Mouse (Mus musculus) thymus, postnatal 36 days (tissue): Measurements from ENCODE around the gene Slc29a2.
"Not testable (repeated sequence)": the region's sequence is repeated elsewhere in the genome, so short reads cannot be mapped to it uniquely, and the experiment has no call there.

Experiments used
- DNase-seq, 2 experiments: peaks; one replicate each; pipeline ENCODE4 v3.0.0; 2022; ENCODE audit warnings: mixed read lengths in 2 of 2

Gene Slc29a2

DNA sequence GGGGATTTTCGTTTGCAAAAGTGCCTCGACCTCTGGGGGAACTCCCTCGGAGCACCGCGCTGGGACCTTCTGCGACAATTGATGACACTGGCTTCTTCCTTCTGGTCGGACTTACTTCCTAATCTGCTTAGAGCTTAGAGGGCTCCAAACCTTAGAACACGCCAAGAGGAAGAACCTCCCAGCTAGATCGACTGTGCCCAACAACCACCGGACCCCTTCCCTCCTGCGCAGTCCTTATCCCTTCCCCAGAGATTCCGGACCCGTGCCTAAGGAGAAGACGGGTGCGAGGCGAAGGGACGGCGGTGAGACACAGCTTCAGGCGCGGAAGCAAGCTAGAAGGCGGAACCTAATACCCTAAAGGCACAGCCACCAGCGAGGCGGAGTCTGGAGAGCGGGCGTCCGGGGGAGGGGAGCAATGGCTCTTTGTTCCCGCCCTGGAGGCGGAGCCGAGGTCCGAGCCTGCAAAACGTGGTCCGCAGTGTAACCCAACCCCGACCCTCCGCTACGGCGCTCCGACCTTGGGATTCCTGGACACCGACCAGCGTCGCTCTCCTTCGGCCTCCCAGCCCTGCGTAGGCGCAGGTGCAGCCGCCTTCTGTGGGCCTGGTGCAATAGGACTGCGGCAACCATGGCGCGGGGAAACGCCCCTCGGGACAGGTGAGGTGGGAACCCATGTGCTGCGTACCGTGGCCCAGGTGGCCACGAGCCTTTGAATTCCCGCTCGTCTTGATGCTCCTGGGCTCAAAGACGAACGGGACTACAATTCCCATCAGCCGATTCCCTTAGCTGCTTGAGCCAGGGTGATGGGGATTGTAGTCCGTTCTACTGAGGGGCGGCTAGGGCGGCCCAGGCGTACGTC is at the start of gene Slc29a2:
Gene Slc29a2 (plus strand): TSS at position 240 of the 859 bp plus-strand sequence.
- peak; percentile 85 to 89 for DNase-seq

DNA sequence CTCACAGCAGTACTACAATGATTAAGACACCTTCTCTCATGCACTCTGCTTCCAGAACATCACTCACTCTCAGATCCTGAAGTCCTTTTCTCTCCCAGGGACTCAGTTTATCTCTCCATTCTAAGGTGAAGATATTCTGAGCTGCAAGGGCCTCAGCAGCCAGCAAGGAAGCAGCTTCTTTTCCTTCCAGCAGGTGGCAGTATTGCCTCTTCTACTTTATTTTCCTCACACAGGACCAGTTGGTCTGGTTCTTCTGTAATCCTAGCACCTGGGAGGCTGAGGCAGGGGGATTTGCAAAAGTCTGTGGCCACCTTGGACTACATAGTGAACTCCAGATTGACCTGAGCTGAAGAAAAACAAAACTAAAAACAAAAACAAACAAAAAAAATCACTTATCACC is 41.9 kb upstream of the Slc29a2 start:
- no peak for DNase-seq

- peak; percentile 84 to 89 for DNase-seq
Measured at GRCm38 (mm10) chr19:4989013-4989412, 34.6 kb upstream of the Slc29a2 start.

DNA sequence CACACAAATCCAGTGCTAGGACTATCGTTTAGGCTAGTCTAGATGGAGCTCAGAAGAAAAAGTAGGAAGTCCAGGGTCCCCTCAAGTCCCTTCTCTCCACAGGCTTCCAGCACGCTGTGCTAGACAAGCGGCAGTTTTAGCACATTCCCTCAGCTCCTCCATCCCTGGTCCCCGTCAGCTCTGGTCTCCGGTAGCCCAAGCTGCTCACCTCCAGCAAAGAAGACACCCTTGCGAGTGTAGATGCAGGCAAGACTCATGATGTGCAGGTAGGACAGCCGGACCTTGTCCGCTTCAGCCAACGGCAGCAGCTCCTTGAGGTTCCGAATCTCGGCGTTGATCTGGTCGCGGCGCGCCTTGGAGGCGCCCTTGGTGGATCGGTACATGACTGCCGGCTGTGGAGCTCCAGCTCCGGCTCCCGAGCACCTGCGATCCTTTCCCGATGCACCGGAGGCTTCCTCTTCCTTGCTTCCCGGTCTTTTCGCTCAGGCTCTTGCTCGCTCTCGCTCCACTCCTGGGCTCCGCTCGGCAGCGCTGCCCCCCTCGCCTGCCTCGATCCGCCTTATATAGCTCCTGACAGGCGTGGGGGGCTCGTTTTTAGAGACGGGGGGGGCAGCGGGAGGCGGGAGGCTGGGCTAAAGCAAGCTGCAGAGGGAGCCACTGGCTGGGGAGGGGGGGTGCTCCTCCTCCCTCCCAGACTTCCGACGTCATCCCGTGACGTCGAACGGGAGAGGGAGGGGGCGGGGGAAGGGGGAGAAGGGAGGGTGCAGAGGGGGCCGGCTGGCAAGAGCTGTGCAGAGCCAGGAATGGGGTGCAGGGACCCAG is 34.0 kb upstream of the Slc29a2 start:
- DNase-seq: no peak

DNA sequence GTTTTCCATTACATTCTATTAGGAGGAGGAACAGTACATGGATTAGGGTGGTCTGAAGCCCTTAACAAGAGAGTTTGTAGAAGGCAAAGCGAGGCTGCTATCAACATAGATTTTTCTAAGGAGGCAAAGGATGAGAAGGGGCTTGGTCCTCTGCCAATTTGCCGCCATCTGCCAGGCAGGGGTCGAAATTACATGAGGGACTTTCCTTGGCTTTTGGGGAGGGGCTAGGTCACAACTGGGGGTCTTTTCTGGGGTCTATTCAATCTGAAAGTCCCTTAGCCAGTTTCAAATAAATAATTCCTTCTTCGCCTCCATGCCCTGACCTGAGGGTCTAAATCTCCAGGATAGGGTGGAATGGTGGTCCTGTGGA is 33.4 kb upstream of the Slc29a2 start, which contains the start of gene Npas4:
Gene Npas4 (minus strand): TSS at position 61 of the 370 bp plus-strand sequence.
- no peak for DNase-seq

- DNase-seq: no peak
Measured at GRCm38 (mm10) chr19:4990716-4991115, 32.9 kb upstream of the Slc29a2 start.

DNA sequence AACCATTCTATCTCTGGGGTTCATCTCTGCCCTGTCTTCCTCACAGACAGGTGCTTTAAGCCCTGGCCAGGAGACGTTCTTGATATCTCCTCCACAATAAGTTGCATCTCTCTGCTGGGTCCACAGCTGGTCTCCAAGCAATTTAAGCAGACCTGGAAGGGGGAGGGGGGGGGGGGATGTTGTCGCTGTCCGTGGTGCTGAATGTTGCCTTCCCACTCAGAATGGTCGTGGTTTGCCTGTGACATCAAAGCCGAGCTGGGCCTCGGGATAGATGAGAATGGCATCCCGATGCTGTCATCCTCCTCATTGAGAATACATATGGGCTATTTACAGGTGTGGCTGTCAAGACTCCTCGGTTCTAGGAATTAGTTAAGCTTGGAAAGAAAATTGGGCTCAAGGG is 31.3 kb upstream of the Slc29a2 start:
- no peak for DNase-seq

- DNase-seq: no peak
Measured at GRCm38 (mm10) chr19:4992904-4993303, 30.8 kb upstream of the Slc29a2 start.

GRCm38 (mm10) chr19:4994043-4994442 is 29.6 kb upstream of the Slc29a2 start:
- DNase-seq: no peak

GRCm38 (mm10) chr19:4999445-5000140 is 24.1 kb upstream of the Slc29a2 start:
- DNase-seq: no peak

DNA sequence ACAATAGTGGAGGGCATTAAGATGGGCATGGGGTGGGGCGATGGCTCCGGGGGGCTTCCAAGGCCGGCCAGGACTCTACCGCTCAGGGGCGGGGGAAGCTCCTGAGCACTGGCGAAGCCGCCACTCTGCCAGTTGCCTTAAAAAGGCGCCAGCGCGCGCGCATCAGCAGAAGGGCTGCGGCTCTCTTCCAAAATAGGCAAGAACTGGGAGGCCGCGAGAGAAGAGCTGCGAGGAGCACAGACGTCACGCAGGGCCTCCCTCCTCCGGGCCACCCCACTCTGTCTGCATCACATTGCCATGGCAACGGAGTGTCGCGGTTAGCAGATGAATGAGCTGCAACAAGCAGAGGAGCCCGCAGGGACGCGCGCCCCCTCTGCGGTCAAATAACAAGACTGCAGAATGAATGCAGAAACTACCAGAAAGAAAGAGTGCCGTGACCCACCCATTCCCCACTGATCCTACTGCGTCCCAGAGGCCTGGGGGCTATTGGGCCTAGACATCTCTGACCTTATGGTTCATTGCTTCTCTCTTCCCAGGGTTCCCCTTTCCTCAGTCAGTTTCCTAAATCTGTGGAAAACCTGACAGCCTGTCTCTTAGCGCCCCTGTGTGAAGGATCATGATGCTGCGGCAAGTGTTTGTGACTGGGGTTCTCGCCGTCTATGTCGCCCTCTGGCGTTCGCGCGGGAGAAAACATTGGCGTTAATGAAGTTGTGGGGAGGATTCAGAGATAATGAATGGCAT is 21.8 kb upstream of the Slc29a2 start:
- DNase-seq: peak; percentile 72 to 86

GRCm38 (mm10) chr19:5003644-5004043 is 20.0 kb upstream of the Slc29a2 start:
- DNase-seq: not testable (repeated sequence)

DNA sequence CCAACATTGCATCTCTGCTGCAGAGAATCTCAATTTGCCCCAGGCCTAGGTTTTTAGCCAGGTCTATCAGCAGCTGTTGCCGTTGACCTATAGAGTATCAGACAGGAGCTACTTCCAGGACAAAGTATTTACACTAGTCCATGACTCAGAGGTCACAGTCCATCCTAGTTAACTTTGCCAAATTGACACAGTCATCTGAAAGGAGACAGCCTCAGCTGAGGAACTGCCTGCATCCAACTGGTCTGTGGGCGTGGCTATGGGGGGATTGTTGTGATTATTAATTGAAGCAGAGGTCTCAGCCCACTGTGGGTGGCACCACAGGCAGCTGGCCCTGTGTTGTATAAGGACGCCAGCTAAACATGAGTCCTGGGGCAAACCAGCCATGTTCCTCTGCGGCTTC is 18.7 kb upstream of the Slc29a2 start:
- DNase-seq: no peak

DNA sequence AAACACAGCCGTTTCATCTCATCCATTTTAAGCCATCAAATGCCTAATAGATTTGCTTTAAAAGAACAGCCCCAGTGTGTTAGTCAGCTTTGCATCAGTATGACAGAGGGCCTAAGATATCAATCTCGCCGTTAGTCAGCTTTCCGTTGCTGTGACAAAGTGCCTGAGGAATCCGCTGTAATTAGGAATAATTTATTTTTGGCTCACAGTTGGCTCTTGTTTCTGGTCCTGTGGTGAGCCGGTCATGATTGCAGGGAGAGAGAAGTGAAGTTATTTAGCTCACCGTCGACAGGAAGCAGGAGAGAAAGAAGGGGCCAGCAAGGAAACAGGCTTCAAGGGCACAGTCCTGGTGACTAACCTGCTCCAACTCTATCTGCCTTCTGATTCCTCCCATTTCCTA is 10.5 kb upstream of the Slc29a2 start:
- DNase-seq: no peak

DNA sequence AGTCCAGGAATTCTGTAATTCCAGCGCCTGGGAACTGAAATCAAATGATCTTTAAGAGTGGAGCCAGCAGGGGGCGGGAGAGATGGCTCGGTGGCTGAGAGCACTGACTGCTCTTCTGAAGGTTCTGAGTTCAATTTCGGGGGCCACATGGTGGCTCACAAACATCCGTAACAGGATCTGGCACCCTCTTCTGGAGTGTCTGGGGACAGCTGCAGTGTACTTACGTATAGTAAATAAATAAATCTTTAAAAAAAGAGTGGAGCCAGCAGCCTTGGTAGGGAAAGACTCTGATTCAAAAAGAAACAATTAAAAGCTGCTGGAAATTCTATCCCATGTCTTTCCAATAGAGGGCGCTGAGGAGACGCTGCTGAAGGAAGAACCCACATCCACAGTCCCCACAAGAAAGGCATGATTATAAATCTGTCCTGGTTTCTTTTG is 8.7 kb upstream of the Slc29a2 start:
- no peak for DNase-seq

GRCm38 (mm10) chr19:5016221-5016742 is 7.4 kb upstream of the Slc29a2 start:
- no peak for DNase-seq

DNA sequence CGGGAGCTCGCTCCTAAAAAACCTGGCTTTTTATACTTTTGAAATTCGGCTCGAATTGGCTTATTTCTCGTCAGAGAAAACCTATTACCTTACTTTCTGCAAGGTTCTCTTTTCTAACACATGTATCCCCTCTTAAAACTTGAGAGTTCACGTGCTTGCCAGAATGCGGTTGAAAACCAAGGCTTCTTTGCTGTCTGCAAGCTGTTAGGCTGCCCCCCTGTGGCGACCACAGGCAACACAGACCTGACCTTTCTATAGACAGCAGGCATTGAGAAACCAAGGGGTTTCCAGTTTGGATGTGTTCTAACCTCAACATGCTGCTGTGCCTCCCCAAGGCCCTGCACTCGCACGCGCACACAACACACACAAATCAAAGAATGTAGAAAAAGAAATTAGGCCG is 6.9 kb upstream of the Slc29a2 start:
- peak; percentile 69 to 74 for DNase-seq

DNA sequence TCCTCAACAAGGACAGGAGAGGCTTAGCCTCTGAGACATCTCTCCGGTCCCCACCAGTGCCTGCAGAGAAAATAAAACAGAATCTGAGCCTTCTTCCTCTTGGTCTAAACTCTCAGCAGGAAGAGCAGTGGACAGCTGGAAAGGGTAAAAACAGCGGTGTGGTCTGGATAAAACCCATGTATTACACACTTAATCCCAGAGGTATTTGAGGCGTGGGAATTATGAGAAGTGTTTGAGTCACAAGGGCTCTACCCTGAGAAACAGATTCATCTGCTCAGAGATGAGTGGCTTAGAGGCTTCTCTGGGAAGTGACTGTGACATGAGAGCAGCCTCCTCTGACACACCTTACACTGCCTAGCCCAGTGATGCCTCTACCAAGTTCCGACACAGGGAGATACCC is 6.0 kb upstream of the Slc29a2 start:
- DNase-seq: no peak

- DNase-seq: no peak
Measured at GRCm38 (mm10) chr19:5018191-5018590, 5.5 kb upstream of the Slc29a2 start.

DNA sequence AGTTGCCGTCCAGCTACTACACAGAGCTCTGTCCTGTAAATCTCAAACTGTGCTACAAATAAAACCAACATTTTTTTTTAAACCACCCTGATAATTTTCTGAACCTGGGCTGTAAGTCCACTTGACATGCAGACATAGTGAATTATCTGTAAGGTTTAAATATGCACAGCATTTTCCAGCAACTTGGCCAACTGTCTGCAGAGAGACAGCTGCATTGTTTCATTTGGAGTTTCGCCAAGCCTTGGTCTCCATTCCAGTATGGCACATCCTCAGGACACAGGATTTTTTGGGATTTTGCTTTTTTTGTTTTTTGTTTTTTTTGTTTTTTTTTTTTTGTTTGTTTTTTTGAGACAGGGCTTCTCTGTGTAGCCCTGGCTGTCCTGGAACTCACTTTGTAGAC is 2.2 kb upstream of the Slc29a2 start:
- DNase-seq: no peak

DNA sequence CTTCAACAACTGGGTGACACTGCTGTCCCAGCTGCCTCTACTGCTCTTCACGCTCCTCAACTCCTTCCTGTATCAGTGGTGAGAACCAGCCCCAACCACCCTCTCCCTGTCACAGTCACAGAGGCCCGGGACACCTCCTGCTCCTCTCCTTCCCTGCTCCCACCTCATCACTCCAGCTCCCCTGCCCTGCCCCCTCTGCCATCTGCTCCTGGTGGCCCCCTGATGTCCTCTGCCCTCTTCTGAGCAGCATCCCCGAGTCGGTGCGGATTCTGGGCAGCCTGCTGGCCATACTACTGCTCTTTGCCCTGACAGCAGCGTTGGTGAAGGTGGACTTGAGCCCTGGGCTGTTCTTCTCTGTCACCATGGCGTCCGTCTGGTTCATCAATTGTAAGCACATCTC is 2.5 kb downstream of the Slc29a2 start:
- no peak for DNase-seq

DNA sequence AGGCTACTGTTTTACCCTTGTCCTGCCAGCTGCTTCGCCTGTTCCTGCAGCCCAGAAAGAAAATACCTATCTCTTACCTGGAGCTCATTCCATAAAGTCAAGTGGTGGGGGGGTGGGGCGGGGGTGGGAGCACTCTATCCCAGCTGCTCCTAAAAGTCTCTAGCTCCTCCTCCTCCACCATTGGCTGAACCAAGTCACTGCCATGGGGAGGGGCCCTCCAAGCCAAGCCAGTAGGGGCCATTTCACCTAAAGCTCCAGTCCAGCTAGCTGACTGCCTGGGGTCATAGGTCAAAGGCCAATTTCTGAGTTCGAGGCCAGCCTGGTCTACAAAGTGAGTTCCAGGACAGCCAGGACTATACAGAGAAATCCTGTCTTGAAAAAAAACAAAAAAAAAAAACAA is 9.0 kb downstream of the Slc29a2 start:
- DNase-seq: no peak
